Mouse (Mus musculus): ENCODE measurements around the gene Tent4a.

The Tent4a gene

DNA sequence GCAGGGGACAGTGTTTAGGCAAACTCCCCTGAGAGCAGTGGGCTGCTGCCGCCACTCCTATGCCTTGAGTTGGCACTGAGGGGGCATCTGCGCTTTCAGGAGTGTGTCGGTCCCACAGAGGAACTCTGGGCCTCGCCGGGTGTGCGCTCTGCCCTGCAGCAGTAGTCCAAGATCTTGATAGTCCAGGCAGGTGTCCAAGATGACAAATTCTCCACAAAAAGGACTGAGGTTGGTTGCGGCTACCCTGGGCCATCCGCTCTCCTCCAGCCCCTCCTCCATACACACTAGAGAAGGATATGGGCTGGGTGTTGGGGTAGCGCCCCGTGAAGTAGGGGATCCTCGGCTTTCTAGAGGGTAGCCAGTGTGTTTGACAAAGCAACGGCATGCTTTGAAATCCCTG lies 9.2 kb upstream of the Tent4a start:
- DNase-seq, result no peak

- no peak for DNase-seq
Measured at GRCm38 (mm10) chr13:69542571-69543352, 8.3 kb upstream of the Tent4a start.

- no peak for DNase-seq
Measured at GRCm38 (mm10) chr13:69541776-69542175, 7.4 kb upstream of the Tent4a start.

DNA sequence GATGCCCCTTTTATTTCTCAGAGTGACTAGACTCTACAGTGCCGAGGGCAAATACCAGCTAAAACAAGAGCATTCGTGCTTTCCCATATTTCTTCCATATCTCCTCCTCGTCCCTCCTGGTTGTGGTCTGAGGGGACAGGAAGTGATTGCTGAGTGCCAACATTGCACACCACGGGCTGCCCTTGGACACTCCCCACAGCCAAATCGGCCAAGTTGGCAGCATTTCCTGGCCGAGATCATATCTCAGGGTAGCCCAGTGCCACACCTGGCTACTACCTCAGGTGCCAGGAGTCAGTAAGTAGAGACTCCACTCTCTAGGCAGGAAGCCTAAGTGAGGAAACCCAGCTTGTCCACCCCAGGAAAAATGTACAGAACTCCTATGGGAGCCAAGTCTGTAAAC lies 6.8 kb upstream of the Tent4a start:
- DNase-seq, result no peak

- DNase-seq, result no peak
Measured at GRCm38 (mm10) chr13:69538327-69538726, 3.9 kb upstream of the Tent4a start.

GRCm38 (mm10) chr13:69537366-69537765 lies 2.9 kb upstream of the Tent4a start:
- no peak for DNase-seq

DNA sequence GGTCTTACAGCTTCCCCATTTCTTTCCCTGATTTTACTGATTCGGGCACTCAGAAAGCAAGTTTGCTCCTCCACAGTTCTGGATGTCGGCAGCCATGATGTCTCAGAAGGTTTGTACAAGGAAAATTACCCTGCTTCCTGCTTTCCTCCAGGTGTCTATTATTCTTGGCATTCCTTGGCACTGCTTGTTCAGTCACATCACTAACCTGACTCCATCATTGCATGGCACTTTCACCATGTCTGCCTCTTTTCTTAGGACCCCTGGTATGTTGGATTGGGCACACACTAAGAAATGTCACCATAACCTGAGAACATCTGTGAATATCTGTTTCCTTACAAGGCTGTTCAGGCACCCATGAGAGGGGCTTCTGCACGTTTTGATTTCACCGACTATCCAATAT lies 1.6 kb upstream of the Tent4a start:
- no peak for DNase-seq

DNA sequence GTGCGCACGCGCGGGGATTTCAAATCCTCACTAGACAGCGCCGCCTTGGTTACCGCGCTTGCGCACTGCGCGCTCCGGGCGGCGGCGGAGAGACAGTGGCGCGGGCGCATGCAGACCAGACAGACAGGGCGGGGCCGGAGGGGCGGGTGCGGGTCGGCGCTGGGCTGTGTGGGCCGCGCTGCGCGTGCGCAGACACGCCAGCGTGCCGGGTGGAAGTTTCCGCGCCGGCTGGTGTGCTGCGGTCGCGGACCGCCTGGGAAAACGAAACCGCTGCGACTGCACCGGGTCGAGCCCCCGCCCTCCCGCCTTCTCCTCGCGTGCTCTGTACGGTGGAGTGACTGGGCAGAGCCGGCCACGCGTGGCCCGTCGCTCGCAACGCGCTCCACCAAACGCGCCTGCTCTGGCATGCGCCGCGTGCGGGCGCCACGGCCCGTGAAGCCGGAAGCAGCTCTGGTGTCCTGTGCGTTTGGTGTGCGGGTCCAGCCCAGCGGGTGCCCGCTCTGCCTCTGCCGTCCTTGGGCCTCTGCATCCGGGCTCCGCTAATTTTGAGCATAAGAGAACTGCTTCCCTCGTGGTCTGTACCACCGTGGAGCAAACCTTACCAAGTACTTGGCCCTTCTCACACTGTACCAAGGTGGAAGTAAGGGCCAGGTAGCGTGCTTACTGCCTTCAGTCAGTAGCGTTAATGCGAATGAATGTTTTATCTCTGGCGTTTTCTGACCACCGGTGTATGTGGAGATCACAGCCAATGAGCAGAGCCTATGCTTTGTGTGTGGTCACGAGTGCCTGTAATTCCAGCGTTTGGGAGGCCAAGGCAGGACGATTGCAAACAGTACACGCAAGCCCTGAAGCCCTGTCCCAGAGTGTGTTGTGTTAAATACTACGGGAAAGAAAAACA lies 486 bp upstream of the Tent4a start:
- peak; percentile 98 to 99 for DNase-seq

DNA sequence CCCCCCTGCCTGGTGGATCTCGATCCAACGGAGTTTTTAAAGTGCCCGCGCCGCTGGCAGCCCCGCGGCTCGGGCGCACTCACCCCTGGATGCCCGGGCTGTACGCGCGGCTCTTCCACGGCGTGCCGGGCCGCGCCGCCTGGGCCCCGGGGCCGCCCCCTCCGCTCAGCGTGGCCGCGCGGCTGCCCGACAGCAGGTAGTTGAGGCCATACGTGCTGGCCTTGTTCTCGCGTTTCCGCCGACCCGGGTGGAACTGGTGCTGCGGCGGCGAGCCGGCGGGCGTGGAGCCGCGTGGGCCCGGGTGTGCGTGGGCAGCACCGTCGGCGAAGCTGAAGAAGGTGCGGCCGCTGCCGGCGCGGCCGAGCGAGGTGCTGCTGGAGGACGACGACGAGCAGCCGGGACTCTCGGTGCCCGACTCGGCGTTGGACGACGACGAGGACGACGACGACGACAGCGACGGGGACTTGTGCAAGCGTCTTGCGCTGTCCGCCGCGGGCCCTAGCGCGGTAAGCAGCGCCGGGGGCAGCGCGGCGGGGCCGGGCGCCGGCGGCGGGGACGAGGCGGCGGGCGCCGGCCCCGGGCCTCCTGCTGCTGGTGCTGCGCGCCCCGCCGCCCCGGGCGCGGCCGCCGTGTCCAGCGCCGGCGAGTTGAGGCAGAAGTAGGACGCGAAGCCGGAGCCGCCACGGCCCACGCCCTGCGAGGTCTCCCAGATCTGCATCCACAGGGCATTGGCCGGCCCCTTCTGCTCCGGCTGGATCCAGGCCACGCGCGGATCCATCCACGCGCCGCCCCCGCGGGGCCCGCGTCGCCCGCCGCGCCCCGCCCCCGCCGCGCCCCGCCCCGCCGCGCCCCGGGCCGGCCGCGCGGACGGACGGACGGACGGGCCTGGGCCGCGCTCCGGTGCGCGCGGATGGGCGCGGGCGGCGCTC lies 748 bp downstream of the Tent4a start, which contains the start of gene Nsun2:
Nsun2 (plus strand) TSS at position 342 of the 929 bp plus-strand sequence.
- peak; percentile 45 to 66 for DNase-seq

- DNase-seq, result no peak
Measured at GRCm38 (mm10) chr13:69532893-69533404, 1.5 kb downstream of the Tent4a start.

DNA sequence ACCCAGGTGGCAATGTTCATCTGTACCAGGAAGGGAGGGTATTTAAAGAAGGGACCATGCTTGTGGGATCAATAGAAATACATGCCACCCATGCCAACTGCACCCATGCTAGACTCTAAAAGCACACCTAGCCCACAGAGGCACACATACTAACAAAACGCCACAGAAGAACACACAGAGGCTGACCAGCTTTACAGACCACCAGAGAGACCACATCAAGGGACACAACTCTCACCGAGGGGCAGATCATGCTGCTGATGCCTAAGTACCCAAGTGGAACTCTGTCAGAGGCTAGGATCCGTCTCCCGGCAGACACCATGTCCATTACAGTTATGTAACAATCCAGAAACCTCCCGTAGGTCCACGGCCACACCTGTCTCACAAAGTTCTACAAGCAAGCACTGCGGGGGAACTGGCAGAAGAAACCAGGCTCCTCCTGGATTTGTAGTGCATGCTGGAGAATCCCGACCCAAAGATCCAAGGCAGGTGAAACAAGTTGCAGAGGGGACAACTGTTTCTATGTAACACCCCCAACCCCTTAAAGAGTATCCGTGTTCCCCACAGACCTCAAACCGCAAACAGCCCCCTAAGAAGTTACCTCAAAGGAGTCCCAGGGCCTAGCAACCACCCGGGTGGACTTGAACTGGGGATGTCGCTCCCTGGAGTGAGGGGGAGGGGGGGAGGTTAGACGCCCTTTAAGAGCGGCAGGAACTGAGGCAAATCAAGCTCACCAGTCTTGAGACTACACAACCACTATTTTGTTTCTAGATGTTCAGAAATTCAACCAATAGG lies 2.1 kb downstream of the Tent4a start:
- DNase-seq, result peak in 1 of 2 experiments; percentile 27

GRCm38 (mm10) chr13:69531431-69531830 lies 3.0 kb downstream of the Tent4a start:
- no peak for DNase-seq

GRCm38 (mm10) chr13:69530951-69531350 lies 3.5 kb downstream of the Tent4a start:
- no peak for DNase-seq

DNA sequence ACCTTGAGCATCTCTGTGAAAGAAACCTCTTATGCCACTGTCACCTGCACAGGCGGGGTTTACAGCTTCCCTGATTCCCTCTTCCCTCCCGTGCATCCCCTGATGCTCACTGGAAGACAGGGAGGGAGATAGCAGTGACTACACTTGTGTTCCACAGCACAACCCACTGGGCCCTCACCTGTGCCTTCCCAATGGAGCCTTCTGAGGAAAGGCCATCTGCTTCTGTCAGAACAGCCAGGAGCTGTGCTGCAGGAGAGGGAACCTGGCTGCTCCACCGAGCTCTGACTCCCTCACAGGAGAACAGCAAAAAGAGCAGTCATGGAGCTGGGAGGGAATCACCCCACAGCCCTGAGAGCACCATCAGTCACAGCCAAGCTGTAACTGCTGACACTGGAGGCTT lies 4.3 kb downstream of the Tent4a start:
- DNase-seq, result no peak

GRCm38 (mm10) chr13:69528531-69528930 lies 5.9 kb downstream of the Tent4a start:
- DNase-seq, result no peak

DNA sequence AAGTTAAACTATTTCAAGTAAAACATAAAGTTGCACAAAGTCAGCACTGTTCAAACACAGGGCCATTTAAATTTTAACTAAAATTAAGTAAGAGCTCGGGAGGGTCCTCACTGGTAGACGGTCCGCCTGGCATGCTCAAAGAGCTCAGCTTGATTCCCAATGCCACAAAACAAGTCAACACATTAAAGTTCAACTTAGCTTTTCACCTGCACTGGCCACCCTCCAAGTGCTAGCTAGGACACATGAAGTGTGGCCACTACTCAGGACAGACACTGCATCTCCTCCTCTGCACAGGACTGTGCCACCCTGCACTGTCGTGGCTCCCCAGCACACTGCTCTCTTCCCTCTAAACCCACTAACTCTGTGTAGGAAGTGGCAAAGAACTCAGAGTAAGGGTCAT lies 8.6 kb downstream of the Tent4a start:
- no peak for DNase-seq

GRCm38 (mm10) chr13:69524158-69524530 lies 10.3 kb downstream of the Tent4a start:
- no peak for DNase-seq

- DNase-seq, result no peak
Measured at GRCm38 (mm10) chr13:69523444-69524157, 10.8 kb downstream of the Tent4a start.

DNA sequence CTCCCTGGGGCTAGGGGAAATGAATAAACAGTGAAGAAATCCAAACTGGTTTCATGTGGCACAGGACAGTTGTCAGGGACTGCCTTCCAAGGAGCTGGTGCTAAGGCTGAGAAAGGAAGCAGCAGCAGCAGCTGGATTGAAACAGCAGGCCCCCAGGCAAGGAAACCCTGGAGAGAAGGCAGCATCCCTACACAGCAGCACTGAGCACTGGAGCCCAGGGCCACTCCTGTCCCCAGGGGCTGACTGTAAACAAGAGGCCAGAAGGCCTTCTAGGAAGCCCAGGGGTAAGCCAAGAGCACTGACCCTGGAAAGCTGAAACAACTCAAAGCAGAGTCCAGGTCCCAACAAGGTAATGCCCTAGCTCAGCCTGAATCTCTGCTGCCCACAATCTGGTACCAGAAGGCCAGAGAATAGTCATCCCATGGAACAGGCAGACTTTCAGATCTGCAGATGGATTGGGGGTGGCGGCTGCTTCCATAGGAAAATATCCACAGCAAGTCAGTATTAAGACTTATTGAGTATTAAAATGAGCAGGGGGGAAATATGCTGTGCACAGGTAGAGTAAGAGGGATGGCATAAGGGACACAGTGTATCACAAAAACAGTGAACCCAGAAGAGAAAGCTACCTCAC lies 12.1 kb downstream of the Tent4a start:
- no peak for DNase-seq

- DNase-seq, result no peak
Measured at GRCm38 (mm10) chr13:69519137-69519536, 15.3 kb downstream of the Tent4a start.

DNA sequence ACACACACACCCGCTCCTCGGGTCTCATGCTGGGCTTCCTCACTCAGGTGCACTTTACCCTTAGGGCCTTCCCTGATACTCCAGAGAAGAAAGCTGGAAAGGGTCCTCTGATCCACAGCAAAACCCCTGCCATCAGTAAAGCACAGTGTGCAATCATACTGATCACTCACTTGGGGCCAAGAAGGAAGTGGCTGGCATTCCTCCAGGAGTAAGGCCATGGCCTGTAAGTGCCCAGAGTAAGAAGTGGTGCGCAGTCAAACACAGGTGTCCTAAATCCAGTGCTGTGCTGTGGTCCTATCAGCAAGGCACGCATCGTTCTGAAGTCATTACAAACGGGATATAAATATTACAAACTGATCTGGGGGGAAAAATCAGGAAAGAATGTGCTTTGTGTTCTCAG lies 17.0 kb downstream of the Tent4a start:
- DNase-seq, result no peak

Data from thymus, postnatal 36 days (tissue).